Mouse (Mus musculus) testis, adult 2 months (tissue): ENCODE measurements around the gene Pnpla1.
"Not testable (repeated sequence)": the region's sequence is repeated elsewhere in the genome, so short reads cannot be mapped to it uniquely, and the experiment has no call there.

ENCODE experiments used
- CTCF ChIP-seq: fragments of 200-500 bp; IDR thresholded peaks from 2 replicates; pipeline ENCODE4 v1.5.1; 2012; ENCODE audit warnings: low read depth, mild to moderate bottlenecking, inconsistent platforms, low read length, moderate library complexity; ENCODE audit not compliant: control insufficient read depth, insufficient read depth, insufficient replicate concordance
- POLR2A ChIP-seq: fragments of 200-500 bp; IDR thresholded peaks from 2 replicates; pipeline ENCODE4 v1.6.1; 2012; ENCODE audit warnings: low read depth, mild to moderate bottlenecking, inconsistent platforms, low read length, moderate library complexity; ENCODE audit not compliant: control insufficient read depth

- not testable (repeated sequence) for TF ChIP-seq CTCF, POLR2A
Observed at GRCm38 (mm10) chr17:28841947-28842346, 16.3 kb upstream of the Pnpla1 start.
